8 mouse cellular contexts compared by ENCODE assay signal in the genomic region with DNA sequence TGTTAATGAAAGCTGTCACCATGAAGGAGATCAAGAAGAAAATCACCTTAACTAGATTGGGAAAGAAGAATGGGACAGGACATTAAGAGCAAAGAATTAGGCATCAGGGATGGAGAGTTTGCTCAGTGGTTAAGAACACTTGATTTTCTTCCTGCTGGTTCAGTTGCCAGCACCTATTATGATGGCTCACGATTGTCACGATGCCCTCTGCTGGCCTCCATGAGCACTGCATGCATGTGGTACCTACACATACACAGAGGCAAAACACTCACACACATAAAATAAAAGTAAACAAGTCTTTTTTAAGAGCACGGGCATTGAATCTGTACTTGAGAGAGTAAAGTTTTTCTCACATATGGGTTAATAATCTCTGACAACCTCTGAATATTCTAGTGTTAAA.
DNase-seq lines count a peak whose midpoint lies in the region; ATAC-seq and TF ChIP-seq lines count a peak whose summit lies in the region.

No protein-coding gene starts in this region.

- H3K4me2 ChIP-seq in forebrain, embryonic 11.5 days (ENCODE audit: low read depth, low read length, severe bottlenecking) = no peak overlapping the region
- no peak overlapping the region for H3K4me2 ChIP-seq in forebrain, embryonic 13.5 days
- H3K4me2 ChIP-seq in midbrain, embryonic 16.5 days (ENCODE audit: low read length) = no peak overlapping the region
- no peak overlapping the region for H3K4me2 ChIP-seq in liver, embryonic 13.5 days
- no peak overlapping the region for H3K4me2 ChIP-seq in stomach, postnatal 0 days (replicated peaks; ENCODE audit: low read depth)
- no peak overlapping the region for H3K4me2 ChIP-seq in hindbrain, embryonic 16.5 days (ENCODE audit: low read length)

- ATAC-seq in forebrain, embryonic 11.5 days (replicated peaks; ENCODE audit: low FRiP score) = no peak
- no peak for ATAC-seq in forebrain, embryonic 13.5 days
- ATAC-seq in midbrain, embryonic 16.5 days = no peak
- 0 out of 2 replicates have a peak, but pooled peaks have one; percentile 51 for ATAC-seq in liver, embryonic 13.5 days (ENCODE audit: low read depth)
- ATAC-seq in stomach, postnatal 0 days (ENCODE audit: low FRiP score, low TSS enrichment) = no peak
- ATAC-seq in hindbrain, embryonic 16.5 days = no peak

- H3K9ac ChIP-seq in forebrain, embryonic 11.5 days (ENCODE audit: low read length) = no peak overlapping the region
- no peak overlapping the region for H3K9ac ChIP-seq in forebrain, embryonic 13.5 days
- H3K9ac ChIP-seq in midbrain, embryonic 16.5 days (ENCODE audit: low read depth, low read length) = no peak overlapping the region
- no peak overlapping the region for H3K9ac ChIP-seq in liver, embryonic 13.5 days
- H3K9ac ChIP-seq in stomach, postnatal 0 days (ENCODE audit: low read length) = no peak overlapping the region
- no peak overlapping the region for H3K9ac ChIP-seq in hindbrain, embryonic 16.5 days (ENCODE audit: low read depth, low read length)

- WGBS in forebrain, embryonic 11.5 days = 36% methylated on average over 3 of the region's 3 CpGs
- WGBS in forebrain, embryonic 13.5 days = 38% methylated on average over 3 of the region's 3 CpGs
- WGBS in midbrain, embryonic 10.5 days = 39% methylated on average over 3 of the region's 3 CpGs
- 33% methylated on average over 3 of the region's 3 CpGs for WGBS in midbrain, embryonic 16.5 days
- WGBS in bone marrow, adult 2 months = 35% methylated on average over 3 of the region's 3 CpGs
- WGBS in liver, embryonic 13.5 days (ENCODE audit: insufficient replicate concordance) = 18% methylated on average over 3 of the region's 3 CpGs
- 55% methylated on average over 3 of the region's 3 CpGs for WGBS in stomach, postnatal 0 days
- 33% methylated on average over 3 of the region's 3 CpGs for WGBS in hindbrain, embryonic 16.5 days

- no peaks in the 10 kb centered on the region for H3K9me3 ChIP-seq in forebrain, embryonic 11.5 days (ENCODE audit: control insufficient read depth, low read length)
- H3K9me3 ChIP-seq in forebrain, embryonic 13.5 days (replicated peaks) = no peaks in the 10 kb centered on the region
- no peaks in the 10 kb centered on the region for H3K9me3 ChIP-seq in midbrain, embryonic 10.5 days (replicated peaks)
- H3K9me3 ChIP-seq in midbrain, embryonic 16.5 days (replicated peaks; ENCODE audit: control insufficient read depth, low read length, poor library complexity, severe bottlenecking) = no peaks in the 10 kb centered on the region
- no peaks in the 10 kb centered on the region for H3K9me3 ChIP-seq in liver, embryonic 13.5 days (replicated peaks)
- H3K9me3 ChIP-seq in stomach, postnatal 0 days (ENCODE audit: control insufficient read depth, low read length) = no peaks in the 10 kb centered on the region
- no peaks in the 10 kb centered on the region for H3K9me3 ChIP-seq in hindbrain, embryonic 16.5 days (ENCODE audit: control insufficient read depth, low read length)

- DNase-seq in forebrain, embryonic 11.5 days (ENCODE audit: low spot score) = peak; percentile 73
- DNase-seq in midbrain, embryonic 10.5 days (ENCODE audit: low spot score) = peak; percentile 44
- peak; percentile 38 for DNase-seq in liver, embryonic 13.5 days
- DNase-seq in stomach, postnatal 0 days (ENCODE audit: low spot score) = peak; percentile 39

- no peak for TF ChIP-seq POLR2A in bone marrow, adult 2 months (IDR thresholded peaks at IDR 0.05; ENCODE audit: borderline replicate concordance, control insufficient read depth, low read depth, low read length)

- H3K36me3 ChIP-seq in forebrain, embryonic 11.5 days (ENCODE audit: control insufficient read depth, insufficient read depth, low read length) = no peaks in the 10 kb centered on the region
- no peaks in the 10 kb centered on the region for H3K36me3 ChIP-seq in forebrain, embryonic 13.5 days (ENCODE audit: poor library complexity, severe bottlenecking)
- no peaks in the 10 kb centered on the region for H3K36me3 ChIP-seq in midbrain, embryonic 10.5 days
- H3K36me3 ChIP-seq in midbrain, embryonic 16.5 days (ENCODE audit: control insufficient read depth, insufficient read depth, low read length) = no peaks in the 10 kb centered on the region
- no peaks in the 10 kb centered on the region for H3K36me3 ChIP-seq in liver, embryonic 13.5 days
- H3K36me3 ChIP-seq in stomach, postnatal 0 days (ENCODE audit: control insufficient read depth, insufficient read depth, low read length) = no peaks in the 10 kb centered on the region
- no peaks in the 10 kb centered on the region for H3K36me3 ChIP-seq in hindbrain, embryonic 16.5 days (ENCODE audit: control insufficient read depth, insufficient read depth, low read length)

- H3K4me3 ChIP-seq in forebrain, embryonic 11.5 days (ENCODE audit: low read depth, low read length) = no peak overlapping the region
- H3K4me3 ChIP-seq in forebrain, embryonic 13.5 days = no peak overlapping the region
- no peak overlapping the region for H3K4me3 ChIP-seq in midbrain, embryonic 10.5 days
- no peak overlapping the region for H3K4me3 ChIP-seq in midbrain, embryonic 16.5 days (ENCODE audit: low read depth, low read length)
- H3K4me3 ChIP-seq in bone marrow, adult 2 months (replicated peaks; ENCODE audit: control insufficient read depth, low read depth, low read length) = no peak overlapping the region
- no peak overlapping the region for H3K4me3 ChIP-seq in liver, embryonic 13.5 days (replicated peaks)
- H3K4me3 ChIP-seq in stomach, postnatal 0 days (ENCODE audit: low read depth, low read length) = no peak overlapping the region
- no peak overlapping the region for H3K4me3 ChIP-seq in hindbrain, embryonic 16.5 days (ENCODE audit: low read length)

- H3K27me3 ChIP-seq in forebrain, embryonic 11.5 days (ENCODE audit: control insufficient read depth, insufficient read depth, low read length) = no peaks in the 10 kb centered on the region
- H3K27me3 ChIP-seq in forebrain, embryonic 13.5 days = no peaks in the 10 kb centered on the region; the same call in 1 of the 2 replicates
- H3K27me3 ChIP-seq in midbrain, embryonic 10.5 days (ENCODE audit: low read depth, poor library complexity, severe bottlenecking) = peaks cover 5% of the 10 kb centered on the region; the same call in 1 of the 2 replicates
- no peaks in the 10 kb centered on the region for H3K27me3 ChIP-seq in midbrain, embryonic 16.5 days (ENCODE audit: control insufficient read depth, insufficient read depth, low read depth, low read length)
- H3K27me3 ChIP-seq in liver, embryonic 13.5 days = peaks cover 9% of the 10 kb centered on the region; the same call in 1 of the 2 replicates
- H3K27me3 ChIP-seq in stomach, postnatal 0 days (ENCODE audit: control insufficient read depth, insufficient read depth, low read length) = no peaks in the 10 kb centered on the region
- H3K27me3 ChIP-seq in hindbrain, embryonic 16.5 days (replicated peaks; ENCODE audit: control insufficient read depth, insufficient read depth, low read length) = no peaks in the 10 kb centered on the region; the same call in 1 of the 2 replicates

- H3K4me1 ChIP-seq in forebrain, embryonic 11.5 days (replicated peaks; ENCODE audit: control insufficient read depth, insufficient read depth, low read length) = no peaks in the 10 kb centered on the region
- H3K4me1 ChIP-seq in forebrain, embryonic 13.5 days = no peaks in the 10 kb centered on the region
- no peaks in the 10 kb centered on the region for H3K4me1 ChIP-seq in midbrain, embryonic 10.5 days
- no peaks in the 10 kb centered on the region for H3K4me1 ChIP-seq in midbrain, embryonic 16.5 days (ENCODE audit: control insufficient read depth, insufficient read depth, low read length)
- no peaks in the 10 kb centered on the region for H3K4me1 ChIP-seq in bone marrow, adult 2 months (ENCODE audit: control insufficient read depth, insufficient read depth, low read length)
- H3K4me1 ChIP-seq in liver, embryonic 13.5 days (replicated peaks) = peaks cover 15% of the 10 kb centered on the region
- H3K4me1 ChIP-seq in stomach, postnatal 0 days (replicated peaks; ENCODE audit: control insufficient read depth, insufficient read depth) = no peaks in the 10 kb centered on the region
- no peaks in the 10 kb centered on the region for H3K4me1 ChIP-seq in hindbrain, embryonic 16.5 days (ENCODE audit: control insufficient read depth, insufficient read depth, low read depth, low read length)

- TF ChIP-seq EP300 in stomach, postnatal 0 days (optimal IDR thresholded peaks at IDR 0.05) = no peak

- TF ChIP-seq CTCF in bone marrow, adult 2 months (IDR thresholded peaks at IDR 0.05; ENCODE audit: control insufficient read depth, insufficient read depth, low read length) = peak; percentile 73
- TF ChIP-seq CTCF in stomach, postnatal 0 days (IDR thresholded peaks at IDR 0.05; ENCODE audit: low read depth) = peak; percentile 71

- H3K27ac ChIP-seq in forebrain, embryonic 11.5 days (ENCODE audit: low read depth, low read length) = no peak overlapping the region
- no peak overlapping the region for H3K27ac ChIP-seq in forebrain, embryonic 13.5 days
- no peak overlapping the region for H3K27ac ChIP-seq in midbrain, embryonic 10.5 days (replicated peaks)
- no peak overlapping the region for H3K27ac ChIP-seq in midbrain, embryonic 16.5 days (ENCODE audit: low read length)
- no peak overlapping the region for H3K27ac ChIP-seq in bone marrow, adult 2 months (ENCODE audit: control insufficient read depth, insufficient read depth, low read depth, low read length, poor library complexity)
- no peak overlapping the region for H3K27ac ChIP-seq in liver, embryonic 13.5 days
- no peak overlapping the region for H3K27ac ChIP-seq in stomach, postnatal 0 days (replicated peaks)
- no peak overlapping the region for H3K27ac ChIP-seq in hindbrain, embryonic 16.5 days (ENCODE audit: low read depth, low read length)
